Mouse (Mus musculus) intestine, embryonic 15.5 days (tissue): ENCODE results near the gene Tmem145. TPM values are rescaled to one million over a fixed set of nuclear protein-coding genes. Genes with fewer than 3 reads are reported as not detected.
"Not testable (repeated sequence)": the region's sequence is repeated elsewhere in the genome, so short reads cannot be mapped to it uniquely, and the experiment has no call there.

ENCODE experiments used
- ATAC-seq: fragments of 200-750 bp; cut with Nextera tagmentation; 2 replicates; pipeline ENCODE4 v1.8.0; 2017; ENCODE audit warnings: moderate TSS enrichment, moderate library complexity
- H3K27ac ChIP-seq: fragments of 300-500 bp; sonication (generic); 2 replicates; pipeline ENCODE4 v1.5.1; 2015; ENCODE audit warnings: mild to moderate bottlenecking, inconsistent platforms
- H3K27me3 ChIP-seq: fragments of 300-500 bp; sonication (generic); replicated peaks from 2 replicates; pipeline ENCODE4 v1.6.1; 2015; ENCODE audit warnings: inconsistent platforms
- H3K36me3 ChIP-seq: fragments of 300-500 bp; sonication (generic); 2 replicates; pipeline ENCODE4 v1.6.1; 2015; ENCODE audit warnings: inconsistent platforms
- H3K4me1 ChIP-seq: fragments of 300-500 bp; sonication (generic); replicated peaks from 2 replicates; pipeline ENCODE4 v1.6.1; 2015; ENCODE audit warnings: inconsistent platforms
- H3K4me2 ChIP-seq: fragments of 300-500 bp; sonication (generic); replicated peaks from 2 replicates; pipeline ENCODE4 v1.6.1; 2015; ENCODE audit warnings: mild to moderate bottlenecking, inconsistent platforms
- H3K4me3 ChIP-seq: fragments of 300-500 bp; sonication (generic); replicated peaks from 2 replicates; pipeline ENCODE4 v1.5.1; 2015; ENCODE audit warnings: inconsistent platforms
- H3K9ac ChIP-seq: fragments of 300-500 bp; sonication (generic); 2 replicates; pipeline ENCODE4 v1.6.1; 2015; ENCODE audit warnings: inconsistent platforms
- H3K9me3 ChIP-seq: fragments of 300-500 bp; sonication (generic); 2 replicates; pipeline ENCODE4 v1.6.1; 2016; ENCODE audit warnings: inconsistent platforms
- WGBS: fragments of 180-500 bp; shearing (Covaris S2); methylation state at CpG from one replicate; pipeline ENCODE4 v1.1.7; 2015; 5-methylcytosine and 5-hydroxymethylcytosine counted together
- polyA plus RNA-seq: library from polyadenylated mRNA; unstranded; fragments of >200 nt; fragmentation: Nextera tagmentation; extraction: Ambion mirVana; gene quantifications from 2 replicates; pipeline ENCODE4 v1.2.1, GENCODE M21; 2015

Tmem145 gene
- polyA plus RNA-seq, 1 experiment from 2014 or later, result 1.3 TPM

DNA sequence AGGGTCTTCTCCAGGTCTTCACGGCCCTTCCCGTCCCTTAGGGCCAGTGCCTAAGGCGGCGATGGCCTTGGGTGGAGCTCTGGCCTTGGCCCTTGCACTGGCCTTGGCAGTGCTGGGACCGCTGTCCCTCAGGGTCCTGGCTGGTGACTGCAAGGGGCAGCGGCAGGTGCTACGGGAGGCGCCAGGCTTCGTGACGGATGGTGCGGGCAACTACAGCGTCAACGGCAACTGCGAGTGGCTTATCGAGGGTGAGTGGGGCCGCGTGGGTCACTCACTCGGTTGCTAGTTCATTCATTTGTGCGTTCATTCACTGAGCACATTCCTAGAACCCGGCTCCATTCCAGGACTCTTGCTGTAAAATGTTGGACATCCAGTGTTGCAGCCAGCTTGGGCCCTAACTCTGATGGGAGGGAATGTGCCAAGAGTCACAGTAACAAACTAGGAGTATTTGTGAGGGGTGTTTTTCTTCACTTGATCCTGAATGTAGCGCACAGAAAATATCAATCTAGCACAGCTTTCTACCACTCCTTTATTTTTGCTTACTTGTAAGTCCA, 11.6 kb downstream of the Tmem145 start:
- Histone ChIP-seq H3K27ac (peak overlapping the region; percentile 82), H3K27me3 (peaks cover 33% of the 10 kb centered on the region), H3K4me3 (peak overlapping the region; percentile 61), H3K9ac (peak overlapping the region; percentile 70), H3K9me3 (no peaks in the 10 kb centered on the region), H3K36me3 (no peaks in the 10 kb centered on the region), H3K4me2 (peak overlapping the region; percentile 96), H3K4me1 (peaks cover 32% of the 10 kb centered on the region)
- WGBS, result 13% methylated on average over 21 of the region's 21 CpGs
- no peak for ATAC-seq

DNA sequence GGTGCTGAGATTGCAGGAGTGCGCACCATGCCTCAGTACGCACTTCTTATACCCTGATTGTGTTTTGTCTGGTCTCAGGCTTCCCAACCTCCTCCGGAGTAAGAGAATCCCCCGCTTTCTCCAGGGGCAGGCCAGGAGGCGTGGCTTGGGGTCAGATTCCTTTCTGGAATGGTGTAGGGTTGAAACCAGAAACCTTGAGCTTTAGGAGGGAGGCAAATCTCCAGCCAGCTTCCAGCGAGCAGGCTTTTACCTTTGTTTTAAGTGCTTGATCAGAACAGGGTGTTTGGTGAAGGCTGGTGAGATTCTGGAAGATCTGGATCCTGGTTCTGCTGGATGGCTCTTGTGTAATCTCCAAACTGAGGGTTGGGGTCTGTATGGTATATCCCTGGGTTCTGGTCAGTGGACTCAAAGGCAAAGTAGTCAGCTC, 16.2 kb downstream of the Tmem145 start:
- H3K27ac ChIP-seq, result peak overlapping the region; percentile 79
- 14% methylated on average over 6 of the region's 6 CpGs for WGBS
- H3K4me3 ChIP-seq, result no peak overlapping the region
- H3K36me3 ChIP-seq, result no peaks in the 10 kb centered on the region
- no peaks in the 10 kb centered on the region for H3K27me3 ChIP-seq
- no peaks in the 10 kb centered on the region for H3K9me3 ChIP-seq
- no peak overlapping the region; the same call in 1 of the 2 replicates for H3K9ac ChIP-seq
- H3K4me2 ChIP-seq, result peak overlapping the region; percentile 40
- peaks cover 13% of the 10 kb centered on the region; the same call in 1 of the 2 replicates for H3K4me1 ChIP-seq
- ATAC-seq, result peak; percentile 86

DNA sequence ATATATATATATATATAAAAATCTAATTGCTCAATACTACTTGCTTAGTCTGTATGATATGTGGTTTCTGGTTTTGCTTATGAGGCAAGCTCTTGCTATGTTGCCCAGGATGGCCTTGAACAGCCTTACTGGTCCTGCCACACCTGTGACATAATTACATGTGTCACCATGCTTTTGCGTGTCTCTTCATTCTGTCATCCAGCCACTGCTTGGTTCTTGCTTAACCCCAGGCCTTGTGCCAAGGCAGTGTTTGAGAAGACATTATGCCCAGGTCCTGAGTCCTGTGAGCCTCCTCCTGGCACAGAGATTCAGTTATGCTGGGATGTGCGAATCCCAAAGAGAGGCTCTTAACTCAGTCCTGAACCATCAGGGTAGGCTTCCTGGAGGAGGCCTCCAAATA, 17.3 kb downstream of the Tmem145 start:
- H3K36me3 ChIP-seq, result no peaks in the 10 kb centered on the region
- H3K4me3 ChIP-seq, result no peak overlapping the region
- H3K4me2 ChIP-seq, result no peak overlapping the region
- no peak for ATAC-seq
- WGBS, result 89% methylated on average over 2 of the region's 2 CpGs
- no peak overlapping the region for H3K27ac ChIP-seq
- no peak overlapping the region for H3K9ac ChIP-seq
- no peaks in the 10 kb centered on the region for H3K9me3 ChIP-seq
- no peaks in the 10 kb centered on the region for H3K27me3 ChIP-seq
- peaks cover 8% of the 10 kb centered on the region; the same call in 1 of the 2 replicates for H3K4me1 ChIP-seq

DNA sequence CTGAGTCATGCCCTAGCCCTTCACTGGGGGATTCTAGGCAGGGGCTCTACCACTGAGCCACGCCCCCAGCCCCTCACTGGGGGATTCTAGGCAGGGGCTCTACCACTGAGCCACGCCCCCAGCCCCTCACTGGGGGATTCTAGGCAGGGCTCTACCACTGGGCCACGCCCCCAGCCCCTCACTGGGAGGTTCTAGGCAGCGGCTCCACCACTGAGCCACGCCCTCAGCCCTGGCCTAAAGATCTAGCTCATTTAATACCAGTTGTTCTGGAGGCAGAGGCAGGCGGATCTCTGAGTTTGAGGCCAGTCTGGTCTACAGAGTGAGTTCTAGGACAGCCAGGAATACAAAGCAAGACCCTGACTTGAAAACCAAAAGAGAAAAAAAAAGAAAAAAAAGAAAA, 19.5 kb downstream of the Tmem145 start:
- H3K36me3 ChIP-seq, H3K27ac ChIP-seq, H3K9me3 ChIP-seq, H3K27me3 ChIP-seq, H3K4me2 ChIP-seq, H3K4me3 ChIP-seq, H3K4me1 ChIP-seq, H3K9ac ChIP-seq, ATAC-seq: not testable (repeated sequence)
- WGBS, result 92% methylated on average over 6 of the region's 6 CpGs

DNA sequence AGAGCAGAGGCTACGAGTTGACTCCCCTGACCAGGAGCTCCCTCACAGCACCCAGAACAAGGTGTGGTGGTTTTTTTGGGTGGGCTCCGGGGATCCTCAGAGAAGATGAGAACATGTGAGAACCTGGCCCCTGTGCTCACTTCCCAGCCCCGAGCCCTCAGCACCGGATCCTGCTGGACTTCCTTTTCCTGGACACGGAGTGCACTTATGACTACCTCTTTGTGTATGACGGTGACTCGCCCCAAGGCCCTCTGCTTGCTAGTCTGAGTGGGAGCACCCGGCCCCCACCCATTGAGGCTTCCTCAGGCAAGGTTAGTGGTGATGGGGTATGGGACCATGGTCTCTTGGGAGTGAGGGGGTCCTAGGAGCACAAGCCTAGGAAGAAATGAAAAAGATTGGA, 20.3 kb downstream of the Tmem145 start:
- no peaks in the 10 kb centered on the region for H3K27me3 ChIP-seq
- H3K4me1 ChIP-seq, result peaks cover 6% of the 10 kb centered on the region; the same call in 1 of the 2 replicates
- no peak overlapping the region for H3K4me2 ChIP-seq
- peaks cover 5% of the 10 kb centered on the region; the same call in 1 of the 2 replicates for H3K36me3 ChIP-seq
- no peak overlapping the region for H3K4me3 ChIP-seq
- H3K9me3 ChIP-seq, result no peaks in the 10 kb centered on the region
- no peak overlapping the region for H3K27ac ChIP-seq
- H3K9ac ChIP-seq, result no peak overlapping the region
- no peak for ATAC-seq
- WGBS, result 83% methylated on average over 8 of the region's 8 CpGs

GRCm38 (mm10) chr7:25333596-25334307, 27.8 kb downstream of the Tmem145 start:
- H3K27ac ChIP-seq, result no peak overlapping the region
- no peaks in the 10 kb centered on the region for H3K9me3 ChIP-seq
- H3K4me1 ChIP-seq, result no peaks in the 10 kb centered on the region
- H3K4me2 ChIP-seq, result no peak overlapping the region
- 38% methylated on average over 16 of the region's 16 CpGs for WGBS
- peak; percentile 75; the same call in 1 of the 2 replicates for ATAC-seq
- no peaks in the 10 kb centered on the region for H3K27me3 ChIP-seq
- no peak overlapping the region for H3K4me3 ChIP-seq
- peaks cover 18% of the 10 kb centered on the region for H3K36me3 ChIP-seq
- no peak overlapping the region for H3K9ac ChIP-seq

DNA sequence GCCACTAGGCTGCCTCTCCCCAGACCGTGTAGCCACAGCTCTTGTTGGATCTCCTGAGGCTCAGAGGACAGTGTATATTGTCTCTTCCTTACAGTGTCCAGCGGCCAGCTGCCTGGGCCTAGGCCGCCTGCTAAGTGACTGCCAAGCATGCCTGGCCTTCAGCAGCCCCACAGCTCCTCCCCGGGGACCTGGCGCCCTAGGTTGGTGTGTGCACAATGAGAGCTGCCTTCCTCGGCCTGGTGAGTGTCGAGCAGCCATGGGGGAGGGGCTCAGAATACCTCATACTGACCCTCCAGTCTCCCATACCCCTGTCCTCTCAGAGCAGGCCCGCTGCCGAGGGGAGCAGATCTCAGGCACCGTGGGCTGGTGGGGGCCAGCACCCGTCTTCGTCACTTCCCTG, 28.6 kb downstream of the Tmem145 start:
- H3K36me3 ChIP-seq, result peaks cover 18% of the 10 kb centered on the region
- no peaks in the 10 kb centered on the region for H3K27me3 ChIP-seq
- H3K4me3 ChIP-seq, result no peak overlapping the region
- 81% methylated on average over 12 of the region's 12 CpGs for WGBS
- H3K4me1 ChIP-seq, result no peaks in the 10 kb centered on the region
- no peak for ATAC-seq
- H3K27ac ChIP-seq, result no peak overlapping the region
- H3K4me2 ChIP-seq, result no peak overlapping the region
- no peak overlapping the region for H3K9ac ChIP-seq
- no peaks in the 10 kb centered on the region for H3K9me3 ChIP-seq

- Histone ChIP-seq H3K4me2 (no peak overlapping the region), H3K4me1 (no peaks in the 10 kb centered on the region), H3K27me3 (no peaks in the 10 kb centered on the region), H3K36me3 (peaks cover 9% of the 10 kb centered on the region; the same call in 1 of the 2 replicates), H3K4me3 (no peak overlapping the region), H3K9ac (no peak overlapping the region), H3K27ac (no peak overlapping the region), H3K9me3 (no peaks in the 10 kb centered on the region)
- peak; percentile 76 for ATAC-seq
- WGBS, result 82% methylated on average over 9 of the region's 9 CpGs
Observed at GRCm38 (mm10) chr7:25339329-25339728, 33.4 kb downstream of the Tmem145 start.

GRCm38 (mm10) chr7:25341000-25341784, 35.3 kb downstream of the Tmem145 start:
- ATAC-seq, result no peak
- WGBS, result 86% methylated on average over 20 of the region's 20 CpGs
- no peak overlapping the region for H3K4me3 ChIP-seq
- H3K4me2 ChIP-seq, result no peak overlapping the region
- H3K4me1 ChIP-seq, result no peaks in the 10 kb centered on the region
- H3K36me3 ChIP-seq, result 0 out of 2 replicates have a peak, but pooled peaks cover 3% of the 10 kb centered on the region
- H3K27me3 ChIP-seq, result no peaks in the 10 kb centered on the region
- no peak overlapping the region for H3K27ac ChIP-seq
- H3K9ac ChIP-seq, result no peak overlapping the region
- no peaks in the 10 kb centered on the region for H3K9me3 ChIP-seq

DNA sequence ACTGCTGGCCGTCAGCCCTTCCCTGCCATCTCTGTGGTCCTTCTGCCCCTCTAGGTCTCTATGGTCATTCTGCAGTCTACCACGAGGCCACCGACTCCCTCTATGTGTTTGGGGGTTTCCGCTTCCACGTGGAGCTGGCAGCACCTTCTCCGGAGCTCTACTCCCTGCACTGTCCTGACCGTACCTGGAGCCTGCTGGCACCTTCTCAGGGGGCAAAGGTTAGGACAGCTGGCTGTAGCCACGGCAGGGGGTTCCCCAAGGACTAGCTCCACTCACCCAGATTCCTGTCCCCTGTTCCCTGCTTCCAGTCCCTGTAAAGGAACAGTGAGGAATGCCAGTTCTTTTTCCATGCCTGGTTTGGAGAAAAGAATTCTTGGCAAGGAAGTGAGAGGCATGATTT, 43.0 kb downstream of the Tmem145 start:
- Histone ChIP-seq H3K4me3 (no peak overlapping the region), H3K27me3 (no peaks in the 10 kb centered on the region), H3K9ac (no peak overlapping the region), H3K4me1 (no peaks in the 10 kb centered on the region), H3K27ac (no peak overlapping the region), H3K36me3 (peaks cover 30% of the 10 kb centered on the region), H3K9me3 (no peaks in the 10 kb centered on the region), H3K4me2 (no peak overlapping the region)
- no peak for ATAC-seq
- 88% methylated on average over 8 of the region's 8 CpGs for WGBS

DNA sequence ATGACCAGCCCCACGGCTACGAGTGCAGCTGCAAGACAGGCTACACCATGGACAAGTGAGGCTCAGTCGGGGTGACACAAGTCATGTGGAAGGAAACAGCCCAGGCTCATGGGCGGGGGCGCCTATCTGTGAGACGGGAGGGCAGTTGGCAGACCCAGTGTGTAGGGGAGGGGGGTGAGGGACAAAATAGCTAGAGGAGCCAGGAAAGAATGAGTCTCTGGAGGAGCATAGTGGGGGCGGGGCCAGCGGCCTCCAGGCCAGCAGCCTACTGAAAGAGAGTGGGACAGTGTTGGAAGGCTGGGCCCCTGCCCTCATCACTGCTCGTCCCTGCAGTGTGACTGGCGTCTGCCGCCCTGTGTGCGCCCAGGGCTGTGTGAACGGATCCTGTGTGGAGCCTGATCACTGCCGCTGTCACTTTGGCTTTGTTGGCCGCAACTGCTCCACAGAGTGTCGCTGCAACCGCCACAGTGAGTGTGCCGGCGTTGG, 52.9 kb downstream of the Tmem145 start:
- H3K9ac ChIP-seq, result no peak overlapping the region
- no peak overlapping the region for H3K27ac ChIP-seq
- H3K4me2 ChIP-seq, result no peak overlapping the region
- H3K4me1 ChIP-seq, result no peaks in the 10 kb centered on the region
- no peaks in the 10 kb centered on the region for H3K27me3 ChIP-seq
- WGBS, result 82% methylated on average over 19 of the region's 19 CpGs
- no peaks in the 10 kb centered on the region for H3K9me3 ChIP-seq
- peak; percentile 36; the same call in 1 of the 2 replicates for ATAC-seq
- H3K36me3 ChIP-seq, result peaks cover 12% of the 10 kb centered on the region
- H3K4me3 ChIP-seq, result no peak overlapping the region

GRCm38 (mm10) chr7:25363151-25363550, 57.2 kb downstream of the Tmem145 start:
- no peak overlapping the region for H3K27ac ChIP-seq
- no peak overlapping the region for H3K4me2 ChIP-seq
- H3K4me3 ChIP-seq, result no peak overlapping the region
- H3K9ac ChIP-seq, result no peak overlapping the region
- no peaks in the 10 kb centered on the region for H3K9me3 ChIP-seq
- H3K4me1 ChIP-seq, result peaks cover 4% of the 10 kb centered on the region; the same call in 1 of the 2 replicates
- WGBS, result 83% methylated on average over 19 of the region's 19 CpGs
- ATAC-seq, result no peak
- H3K27me3 ChIP-seq, result peaks cover 22% of the 10 kb centered on the region
- H3K36me3 ChIP-seq, result peaks cover 9% of the 10 kb centered on the region
